Mouse (Mus musculus) megakaryocyte, embryonic 14.5 days (primary cell): ENCODE measurements at regions not wholly inside any gene's neighbourhood (a gene's known extent, or its start where the extent isn't known, plus 50 kb on each side); places are given as distances from the start of the nearest gene placed in this dataset.

Experiments
- H3K27me3 ChIP-seq: replicated peaks from 2 replicates; pipeline ENCODE3; 2012; ENCODE audit warnings: inconsistent platforms
- H3K36me3 ChIP-seq: replicated peaks from 2 replicates; pipeline ENCODE3; 2012; ENCODE audit warnings: low read length, inconsistent platforms, mixed read lengths
- H3K4me1 ChIP-seq: 2 replicates; pipeline ENCODE4 v1.6.1; 2012; ENCODE audit warnings: inconsistent platforms
- H3K4me3 ChIP-seq: replicated peaks from 2 replicates; pipeline ENCODE3; 2012; ENCODE audit warnings: moderate library complexity, mild to moderate bottlenecking, inconsistent platforms
- H3K9me3 ChIP-seq: 2 replicates; pipeline ENCODE4 v1.6.1; 2012; ENCODE audit warnings: inconsistent platforms
- FLI1 ChIP-seq: IDR thresholded peaks from 2 replicates; pipeline ENCODE4 v1.6.1; 2012; ENCODE audit warnings: low read length, inconsistent platforms, mixed read lengths
- GATA1 ChIP-seq: IDR thresholded peaks from 3 replicates; pipeline ENCODE4 v1.6.1; 2012; ENCODE audit warnings: mixed read lengths, low read length, inconsistent platforms, borderline replicate concordance

GRCm38 (mm10) chr1:177337141-177337540 is 79.1 kb upstream of the Akt3 start:
- Histone ChIP-seq H3K9me3 (no peaks in the 10 kb centered on the region), H3K4me1 (peaks cover 24% of the 10 kb centered on the region), H3K27me3 (peaks cover 2% of the 10 kb centered on the region), H3K36me3 (no peaks in the 10 kb centered on the region), H3K4me3 (no peak overlapping the region)
- TF ChIP-seq GATA1: no peak
- TF ChIP-seq FLI1: no peak

GRCm38 (mm10) chr1:177336436-177336835 is 78.4 kb upstream of the Akt3 start:
- TF ChIP-seq GATA1: no peak
- no peak for TF ChIP-seq FLI1
- Histone ChIP-seq H3K9me3 (no peaks in the 10 kb centered on the region), H3K36me3 (no peaks in the 10 kb centered on the region), H3K27me3 (peaks cover 2% of the 10 kb centered on the region), H3K4me3 (no peak overlapping the region), H3K4me1 (peaks cover 24% of the 10 kb centered on the region)

GRCm38 (mm10) chr1:177335961-177336360 is 78.0 kb upstream of the Akt3 start:
- TF ChIP-seq GATA1 (no peak), FLI1 (no peak)

GRCm38 (mm10) chr1:177323366-177323765 is 65.4 kb upstream of the Akt3 start:
- H3K36me3 ChIP-seq: no peaks in the 10 kb centered on the region
- TF ChIP-seq FLI1 (no peak), GATA1 (no peak)
- peaks cover 30% of the 10 kb centered on the region for H3K9me3 ChIP-seq
- peaks cover 17% of the 10 kb centered on the region for H3K4me1 ChIP-seq
- H3K27me3 ChIP-seq: peaks cover 33% of the 10 kb centered on the region
- no peak overlapping the region for H3K4me3 ChIP-seq

More at GRCm38 (mm10) chr1:177335961-177336360, 78.0 kb upstream of the Akt3 start:
- Histone ChIP-seq H3K9me3 (no peaks in the 10 kb centered on the region), H3K4me3 (no peak overlapping the region), H3K4me1 (peaks cover 24% of the 10 kb centered on the region), H3K27me3 (peaks cover 2% of the 10 kb centered on the region), H3K36me3 (no peaks in the 10 kb centered on the region)

DNA sequence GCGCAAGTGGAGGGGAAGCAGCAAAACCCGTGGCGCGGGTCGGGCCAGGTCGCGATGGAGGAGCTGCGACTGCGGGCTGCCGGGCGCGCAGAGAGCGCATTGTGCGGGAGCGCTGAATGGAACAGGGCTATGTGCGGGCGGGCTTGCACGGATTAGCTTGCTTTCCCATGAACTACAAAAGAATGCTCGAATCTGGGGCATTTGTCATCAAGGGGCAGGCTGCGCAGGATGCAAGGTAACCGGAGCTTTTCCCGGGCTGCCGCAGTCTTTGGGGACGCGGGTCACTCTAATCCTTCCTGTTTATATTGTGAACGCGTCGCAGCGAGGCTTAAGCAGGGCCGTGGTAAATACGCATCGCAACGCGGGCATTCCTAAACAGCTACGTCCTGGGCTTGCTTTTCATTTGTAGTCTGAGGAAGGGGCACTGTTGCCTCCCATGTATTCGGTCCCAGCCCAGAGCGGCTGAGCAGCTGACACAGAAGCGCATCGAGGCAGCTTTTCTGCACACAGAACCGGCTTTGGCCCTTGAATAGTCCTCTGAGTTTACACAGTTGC is 64.8 kb upstream of the Akt3 start:
- TF ChIP-seq FLI1 (no peak), GATA1 (no peak)
- H3K9me3 ChIP-seq: peaks cover 26% of the 10 kb centered on the region
- H3K4me3 ChIP-seq: peak overlapping the region; percentile 91
- no peaks in the 10 kb centered on the region for H3K36me3 ChIP-seq
- H3K27me3 ChIP-seq: peaks cover 33% of the 10 kb centered on the region
- H3K4me1 ChIP-seq: peaks cover 17% of the 10 kb centered on the region

DNA sequence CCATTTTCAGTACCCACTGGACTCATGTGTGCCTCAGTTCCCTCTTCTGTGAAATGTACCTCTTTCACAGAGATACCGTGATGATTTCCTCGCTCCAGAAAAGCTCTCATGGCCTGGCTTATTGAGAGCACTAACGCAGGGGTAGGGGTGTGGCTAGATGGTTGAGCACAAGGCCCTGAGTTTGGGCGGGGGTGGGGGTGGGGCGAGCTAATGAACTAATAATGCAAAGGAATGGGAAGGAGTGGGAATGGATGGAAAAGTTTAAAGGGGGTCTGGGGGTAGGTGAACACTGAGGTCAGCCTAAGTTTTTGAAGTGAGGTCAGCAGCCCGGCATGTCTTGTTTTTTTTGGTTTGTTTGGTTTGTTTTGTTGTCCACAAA is 64.3 kb upstream of the Akt3 start:
- peak overlapping the region; percentile 91 for H3K4me3 ChIP-seq
- TF ChIP-seq GATA1 (no peak), FLI1 (no peak)
- H3K9me3 ChIP-seq: peaks cover 22% of the 10 kb centered on the region
- peaks cover 17% of the 10 kb centered on the region for H3K4me1 ChIP-seq
- no peaks in the 10 kb centered on the region for H3K36me3 ChIP-seq
- H3K27me3 ChIP-seq: peaks cover 33% of the 10 kb centered on the region

GRCm38 (mm10) chr1:177321655-177322306 is 63.8 kb upstream of the Akt3 start:
- no peak for TF ChIP-seq GATA1
- no peak for TF ChIP-seq FLI1
- no peaks in the 10 kb centered on the region for H3K36me3 ChIP-seq

GRCm38 (mm10) chr1:177308213-177308872 is 50.3 kb upstream of the Akt3 start:
- H3K4me1 ChIP-seq: no peaks in the 10 kb centered on the region
- H3K9me3 ChIP-seq: no peaks in the 10 kb centered on the region
- no peaks in the 10 kb centered on the region for H3K36me3 ChIP-seq
- H3K27me3 ChIP-seq: peaks cover 3% of the 10 kb centered on the region
- no peak for TF ChIP-seq GATA1
- TF ChIP-seq FLI1: no peak
- H3K4me3 ChIP-seq: no peak overlapping the region

More at GRCm38 (mm10) chr1:177321655-177322306, 63.8 kb upstream of the Akt3 start:
- Histone ChIP-seq H3K27me3 (peaks cover 33% of the 10 kb centered on the region), H3K9me3 (peaks cover 17% of the 10 kb centered on the region), H3K4me1 (peaks cover 17% of the 10 kb centered on the region), H3K4me3 (peak overlapping the region; percentile 91)
